Mouse (Mus musculus): Measurements from ENCODE around the gene Rbfox1. TPM values are rescaled to one million over a fixed set of nuclear protein-coding genes. Genes with fewer than 3 reads are reported as not detected.
A peak's percentile ranks its signal among the peaks of the same experiment; 100 is the strongest.

The Rbfox1 gene
- polyA plus RNA-seq, 1 experiment from 2014 or later, result 148 TPM

- WGBS, result 58% methylated on average over 1 of the region's 1 CpGs
- ATAC-seq (ENCODE audit: low FRiP score), result peak; percentile 44
- Histone ChIP-seq H3K27me3 (no peaks in the 10 kb centered on the region), H3K4me3 (no peak overlapping the region), H3K27ac (peak overlapping the region; percentile 76), H3K9ac (no peak overlapping the region), H3K36me3 (no peaks in the 10 kb centered on the region), H3K4me1 (replicated peaks) (peaks cover 26% of the 10 kb centered on the region), H3K9me3 (no peaks in the 10 kb centered on the region), H3K4me2 (no peak overlapping the region)
Measured at GRCm38 (mm10) chr16:6479094-6479590, 594.0 kb downstream of the Rbfox1 start.

- no peaks in the 10 kb centered on the region for H3K36me3 ChIP-seq
- no peaks in the 10 kb centered on the region for H3K9me3 ChIP-seq
- 0 out of 2 replicates have a peak overlapping the region, but pooled peaks have one; percentile 9 for H3K9ac ChIP-seq
- H3K27ac ChIP-seq, result peak overlapping the region; percentile 76
- no peaks in the 10 kb centered on the region for H3K27me3 ChIP-seq
- 26% methylated on average over 3 of the region's 3 CpGs for WGBS
- H3K4me3 ChIP-seq, result no peak overlapping the region
- H3K4me2 ChIP-seq, result peak overlapping the region; percentile 10; the same call in 1 of the 2 replicates
- H3K4me1 ChIP-seq (replicated peaks), result peaks cover 26% of the 10 kb centered on the region
- ATAC-seq (ENCODE audit: low FRiP score), result peak; percentile 82
Measured at GRCm38 (mm10) chr16:6479616-6480410, 594.7 kb downstream of the Rbfox1 start.

GRCm38 (mm10) chr16:6480411-6480728 lies 595.2 kb downstream of the Rbfox1 start:
- peaks cover 26% of the 10 kb centered on the region for H3K4me1 ChIP-seq (replicated peaks)
- no peaks in the 10 kb centered on the region for H3K9me3 ChIP-seq
- 0 out of 2 replicates have a peak overlapping the region, but pooled peaks have one; percentile 35 for H3K9ac ChIP-seq
- H3K27me3 ChIP-seq, result no peaks in the 10 kb centered on the region
- no peak overlapping the region for H3K4me3 ChIP-seq
- no peaks in the 10 kb centered on the region for H3K36me3 ChIP-seq
- ATAC-seq (ENCODE audit: low FRiP score), result no peak
- 9% methylated on average over 5 of the region's 5 CpGs for WGBS
- H3K4me2 ChIP-seq, result no peak overlapping the region
- no peak overlapping the region for H3K27ac ChIP-seq

DNA sequence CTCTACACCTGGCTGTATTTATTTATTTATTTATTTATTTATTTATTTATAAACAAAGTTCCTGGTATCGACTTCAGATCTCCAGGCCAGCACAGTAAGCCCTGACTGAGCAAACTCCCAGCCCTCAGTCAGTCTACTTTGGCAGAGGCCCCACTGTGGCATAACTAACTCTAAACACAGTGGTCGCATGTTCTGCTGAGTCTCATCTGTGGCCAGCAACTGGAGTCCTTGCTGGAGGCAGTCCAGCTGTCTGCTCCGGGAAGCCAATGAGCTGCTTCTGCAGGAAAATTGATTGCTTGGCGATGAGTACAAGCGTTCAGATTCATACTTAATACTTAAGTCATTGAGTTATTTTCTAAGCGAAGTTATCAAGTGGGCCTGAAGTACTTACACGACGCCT lies 598.5 kb downstream of the Rbfox1 start:
- Histone ChIP-seq H3K9me3 (no peaks in the 10 kb centered on the region), H3K4me1 (replicated peaks) (peaks cover 19% of the 10 kb centered on the region), H3K4me2 (no peak overlapping the region), H3K4me3 (no peak overlapping the region), H3K9ac (no peak overlapping the region), H3K27me3 (no peaks in the 10 kb centered on the region), H3K36me3 (no peaks in the 10 kb centered on the region), H3K27ac (no peak overlapping the region)
- 60% methylated on average over 8 of the region's 8 CpGs for WGBS
- ATAC-seq (ENCODE audit: low FRiP score), result no peak

GRCm38 (mm10) chr16:6485631-6486030 lies 600.5 kb downstream of the Rbfox1 start:
- no peaks in the 10 kb centered on the region for H3K9me3 ChIP-seq
- H3K4me1 ChIP-seq (replicated peaks), result peaks cover 4% of the 10 kb centered on the region; the same call in 1 of the 2 replicates
- no peak overlapping the region for H3K9ac ChIP-seq
- WGBS, result 75% methylated on average over 3 of the region's 3 CpGs
- no peak overlapping the region for H3K27ac ChIP-seq
- no peaks in the 10 kb centered on the region for H3K27me3 ChIP-seq
- H3K36me3 ChIP-seq, result no peaks in the 10 kb centered on the region
- no peak overlapping the region for H3K4me3 ChIP-seq
- no peak overlapping the region for H3K4me2 ChIP-seq
- no peak for ATAC-seq (ENCODE audit: low FRiP score)

DNA sequence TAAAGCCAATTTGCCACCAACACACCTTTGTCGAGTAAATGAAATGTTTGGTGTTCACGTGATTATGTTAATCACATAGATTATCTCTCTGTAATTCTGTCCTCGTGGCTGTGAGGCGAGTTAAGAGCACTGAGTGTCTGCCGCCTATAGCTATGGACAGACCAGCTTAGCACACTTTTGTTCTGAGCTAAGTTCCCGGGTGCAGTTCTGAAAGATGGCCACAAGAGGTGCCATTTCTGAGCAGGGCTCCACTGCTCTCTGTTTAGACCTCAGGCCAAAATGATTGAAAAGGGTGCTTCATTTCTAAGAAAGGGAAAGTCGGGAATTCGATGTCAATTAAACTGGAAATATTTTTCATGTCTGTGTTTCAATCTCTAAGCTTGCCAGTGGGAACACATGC lies 617.1 kb downstream of the Rbfox1 start:
- 31% methylated on average over 8 of the region's 8 CpGs for WGBS
- no peaks in the 10 kb centered on the region for H3K9me3 ChIP-seq

DNA sequence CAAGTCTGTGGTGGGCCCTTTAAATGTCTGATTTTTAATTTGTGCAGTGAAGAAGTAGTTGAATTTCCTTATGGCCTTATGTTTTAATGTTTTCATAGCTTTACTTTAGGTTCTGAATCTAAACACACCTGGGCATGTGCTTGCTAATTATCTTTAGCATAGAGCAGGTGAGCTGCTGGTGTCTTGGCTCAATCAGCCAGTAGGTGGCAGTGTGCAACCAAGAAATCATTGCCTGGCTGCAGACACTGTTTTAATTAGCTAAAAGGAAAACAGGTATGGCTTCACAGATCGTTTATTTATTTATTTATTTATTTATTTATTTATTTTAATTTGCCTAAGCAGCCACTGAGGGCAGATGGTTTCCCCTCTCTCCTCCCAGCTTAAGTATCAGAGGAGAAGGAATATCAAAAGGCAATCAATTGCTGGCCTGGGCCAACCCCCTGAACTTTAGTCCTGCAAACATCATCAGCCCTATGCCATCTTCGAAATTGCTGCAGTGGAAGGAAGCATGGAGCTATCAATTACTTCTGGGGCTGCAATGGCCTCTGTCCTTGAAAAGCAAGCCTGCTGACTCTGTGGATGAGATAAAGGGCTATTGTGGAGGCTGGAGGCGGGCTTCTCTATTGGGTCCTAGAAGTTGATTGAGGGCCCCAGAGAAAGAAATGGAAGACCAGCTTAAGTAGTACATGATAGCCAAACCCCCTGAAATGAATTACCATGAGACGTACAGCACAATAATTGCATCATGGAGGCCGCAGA lies 618.6 kb downstream of the Rbfox1 start:
- ATAC-seq (ENCODE audit: low FRiP score), result no peak; the same call in 1 of the 2 replicates
- 49% methylated on average over 5 of the region's 5 CpGs for WGBS
- H3K27ac ChIP-seq, result peak overlapping the region; percentile 61
- H3K4me1 ChIP-seq (replicated peaks), result peaks cover 19% of the 10 kb centered on the region
- no peak overlapping the region for H3K4me2 ChIP-seq
- no peak overlapping the region for H3K9ac ChIP-seq
- H3K27me3 ChIP-seq, result no peaks in the 10 kb centered on the region
- H3K4me3 ChIP-seq, result no peak overlapping the region
- H3K36me3 ChIP-seq, result no peaks in the 10 kb centered on the region
- no peaks in the 10 kb centered on the region for H3K9me3 ChIP-seq

More for the DNA sequence above, 617.1 kb downstream of the Rbfox1 start:
- peaks cover 12% of the 10 kb centered on the region for H3K4me1 ChIP-seq (replicated peaks)
- H3K36me3 ChIP-seq, result no peaks in the 10 kb centered on the region
- H3K4me3 ChIP-seq, result no peak overlapping the region
- H3K4me2 ChIP-seq, result no peak overlapping the region
- no peak overlapping the region for H3K27ac ChIP-seq
- H3K27me3 ChIP-seq, result no peaks in the 10 kb centered on the region
- no peak overlapping the region for H3K9ac ChIP-seq
- no peak for ATAC-seq (ENCODE audit: low FRiP score)

DNA sequence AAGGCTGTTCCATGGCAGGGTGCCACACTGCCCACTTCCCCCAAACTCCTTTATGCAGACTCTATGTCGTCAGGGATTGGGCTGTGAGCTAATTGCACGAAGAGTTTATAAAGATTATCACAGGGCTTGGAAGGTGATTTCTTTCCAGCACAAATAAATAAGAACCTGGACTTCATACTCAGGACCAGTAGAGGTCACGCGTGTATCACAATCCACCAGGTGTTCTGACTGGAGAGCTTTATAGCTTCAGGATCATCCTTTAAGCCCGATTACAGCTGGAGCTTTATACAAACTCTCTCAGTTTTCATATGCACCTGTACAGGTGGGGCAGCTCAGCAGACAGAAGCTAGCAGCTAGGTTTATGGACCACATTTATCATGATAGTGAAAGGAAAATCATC lies 623.8 kb downstream of the Rbfox1 start:
- no peaks in the 10 kb centered on the region for H3K27me3 ChIP-seq
- no peak for ATAC-seq (ENCODE audit: low FRiP score)
- WGBS, result 75% methylated on average over 5 of the region's 5 CpGs

DNA sequence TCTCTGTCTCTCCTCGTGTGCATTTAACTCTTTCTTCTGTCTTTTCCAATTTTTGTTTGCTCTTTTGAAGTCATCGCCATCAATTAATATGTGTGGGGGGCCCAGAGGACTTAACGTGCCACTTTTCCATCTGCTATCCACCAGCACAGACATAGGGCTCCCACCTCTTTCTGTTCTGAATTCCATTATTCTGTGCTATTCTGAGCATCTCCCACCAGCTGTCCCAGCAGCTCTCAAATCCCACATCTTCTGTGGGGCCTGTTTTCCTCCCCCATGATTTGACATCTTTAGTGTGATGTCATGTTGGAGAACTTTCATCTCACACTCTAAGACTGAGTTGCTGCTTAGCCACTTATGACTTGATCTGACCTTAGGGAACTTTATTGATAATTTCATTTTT lies 634.3 kb downstream of the Rbfox1 start:
- Histone ChIP-seq H3K9me3 (no peaks in the 10 kb centered on the region), H3K9ac (no peak overlapping the region), H3K27ac (no peak overlapping the region), H3K4me1 (replicated peaks) (no peaks in the 10 kb centered on the region), H3K36me3 (no peaks in the 10 kb centered on the region), H3K4me2 (no peak overlapping the region), H3K4me3 (no peak overlapping the region), H3K27me3 (no peaks in the 10 kb centered on the region)
- WGBS, result 76% methylated on average over 3 of the region's 3 CpGs
- ATAC-seq (ENCODE audit: low FRiP score), result no peak

More for the DNA sequence above, 623.8 kb downstream of the Rbfox1 start:
- H3K36me3 ChIP-seq, result no peaks in the 10 kb centered on the region
- 0 out of 2 replicates have a peak, but pooled peaks cover 1% of the 10 kb centered on the region for H3K9me3 ChIP-seq
- no peak overlapping the region for H3K9ac ChIP-seq
- peaks cover 13% of the 10 kb centered on the region for H3K4me1 ChIP-seq (replicated peaks)
- no peak overlapping the region for H3K4me3 ChIP-seq
- no peak overlapping the region for H3K4me2 ChIP-seq
- H3K27ac ChIP-seq, result no peak overlapping the region

DNA sequence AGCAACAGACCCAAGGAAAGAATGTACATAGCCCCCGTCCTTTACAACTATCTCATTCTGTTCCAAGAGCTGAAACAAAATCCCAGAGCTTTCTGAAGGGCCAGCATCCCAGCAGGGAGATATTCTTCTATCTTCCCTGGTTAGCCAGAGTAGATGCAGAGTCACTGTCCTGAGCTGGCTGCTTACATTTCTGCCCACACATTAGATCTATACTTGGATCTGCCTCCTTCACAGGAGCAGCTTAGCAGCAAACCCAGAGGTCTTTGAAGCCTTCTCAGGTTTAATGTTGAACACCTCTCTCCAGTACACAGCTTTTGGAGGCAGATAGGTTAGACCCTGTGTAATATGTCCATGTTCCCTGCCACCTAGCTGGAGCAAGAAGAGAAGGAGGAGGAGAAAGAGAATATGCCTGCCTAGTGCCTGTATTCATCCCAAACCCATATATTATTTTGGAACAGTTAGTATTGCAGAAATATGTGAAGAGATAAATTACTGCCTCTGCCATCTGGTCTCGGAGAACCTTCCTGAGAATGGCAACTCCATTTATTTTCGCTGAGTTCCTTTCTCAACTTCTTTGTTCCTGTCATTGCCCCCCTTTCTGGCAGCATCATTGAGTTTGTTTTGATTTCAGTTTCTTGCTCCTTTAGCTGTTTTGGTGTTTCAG lies 640.5 kb downstream of the Rbfox1 start:
- 79% methylated on average over 3 of the region's 3 CpGs for WGBS
- no peak for ATAC-seq (ENCODE audit: low FRiP score)
- no peak overlapping the region for H3K9ac ChIP-seq
- no peak overlapping the region for H3K4me2 ChIP-seq
- peaks cover 6% of the 10 kb centered on the region; the same call in 1 of the 2 replicates for H3K4me1 ChIP-seq (replicated peaks)
- no peak overlapping the region for H3K4me3 ChIP-seq
- H3K27ac ChIP-seq, result no peak overlapping the region
- H3K36me3 ChIP-seq, result no peaks in the 10 kb centered on the region
- no peaks in the 10 kb centered on the region for H3K27me3 ChIP-seq
- H3K9me3 ChIP-seq, result no peaks in the 10 kb centered on the region

- Histone ChIP-seq H3K36me3 (no peaks in the 10 kb centered on the region), H3K27me3 (no peaks in the 10 kb centered on the region), H3K4me3 (no peak overlapping the region), H3K9ac (no peak overlapping the region), H3K4me2 (no peak overlapping the region), H3K27ac (peak overlapping the region; percentile 20), H3K4me1 (replicated peaks) (peaks cover 24% of the 10 kb centered on the region), H3K9me3 (no peaks in the 10 kb centered on the region)
- ATAC-seq (ENCODE audit: low FRiP score), result no peak; the same call in 1 of the 2 replicates
- 35% methylated on average over 3 of the region's 3 CpGs for WGBS
Measured at GRCm38 (mm10) chr16:6531459-6531858, 646.3 kb downstream of the Rbfox1 start.
